Mouse (Mus musculus): Measurements from ENCODE around the gene Ankfn1.

GRCm38 (mm10) chr11:89476927-89477326, 300.5 kb downstream of the Ankfn1 start:
- TF ChIP-seq POLR2A (IDR thresholded peaks at IDR 0.05; ENCODE audit: extremely low read depth, insufficient read depth, low read length) (no peak), CTCF (IDR thresholded peaks at IDR 0.05; ENCODE audit: extremely low read depth, insufficient read depth, low read length) (no peak)
